Mouse (Mus musculus): Measurements from ENCODE around the gene Col6a4. TPM values are rescaled to one million over a fixed set of nuclear protein-coding genes. Genes with fewer than 3 reads are reported as not detected.

The Col6a4 gene
- polyA plus RNA-seq, 1 experiment from 2014 or later = 0.47 TPM

GRCm38 (mm10) chr9:105960533-105960932 lies 136.1 kb downstream of the Col6a4 start, which contains the start of gene Col6a5:
TSS of gene Col6a5 (minus strand) at chr9:105960643.
- no peaks in the 10 kb centered on the region for H3K36me3 ChIP-seq (ENCODE audit: control insufficient read depth, insufficient read depth)
- 19% methylated on average over 13 of the region's 13 CpGs for WGBS (ENCODE audit: insufficient replicate concordance)
- no peaks in the 10 kb centered on the region for H3K9me3 ChIP-seq (replicated peaks; ENCODE audit: control insufficient read depth, low read length)
- no peaks in the 10 kb centered on the region; the same call in 1 of the 2 replicates for H3K4me1 ChIP-seq (ENCODE audit: control insufficient read depth, low read depth, low read length)
- H3K27ac ChIP-seq (ENCODE audit: low read length) = no peak within 1 kb of the TSS
- H3K27me3 ChIP-seq (ENCODE audit: control insufficient read depth, insufficient read depth, low read depth, low read length) = no peaks in the 10 kb centered on the region
- ATAC-seq (ENCODE audit: low read depth) = no peak
- no peak within 1 kb of the TSS for H3K9ac ChIP-seq (ENCODE audit: low read depth, low read length)
- no peak within 1 kb of the TSS for H3K4me2 ChIP-seq (ENCODE audit: low read depth, low read length)
- H3K4me3 ChIP-seq (ENCODE audit: low read depth, low read length) = no peak within 1 kb of the TSS

GRCm38 (mm10) chr9:105959116-105959515 lies 137.5 kb downstream of the Col6a4 start:
- Histone ChIP-seq H3K27ac (ENCODE audit: low read length) (no peak overlapping the region), H3K9me3 (replicated peaks; ENCODE audit: control insufficient read depth, low read length) (no peaks in the 10 kb centered on the region), H3K9ac (ENCODE audit: low read depth, low read length) (no peak overlapping the region), H3K4me2 (ENCODE audit: low read depth, low read length) (no peak overlapping the region), H3K4me1 (ENCODE audit: control insufficient read depth, low read depth, low read length) (no peaks in the 10 kb centered on the region; the same call in 1 of the 2 replicates), H3K4me3 (ENCODE audit: low read depth, low read length) (no peak overlapping the region), H3K36me3 (ENCODE audit: control insufficient read depth, insufficient read depth) (no peaks in the 10 kb centered on the region), H3K27me3 (ENCODE audit: control insufficient read depth, insufficient read depth, low read depth, low read length) (no peaks in the 10 kb centered on the region)
- WGBS (ENCODE audit: insufficient replicate concordance) = 55% methylated on average over 1 of the region's 1 CpGs
- ATAC-seq (ENCODE audit: low read depth) = no peak

- Histone ChIP-seq H3K4me2 (ENCODE audit: low read depth, low read length) (no peak overlapping the region), H3K27ac (ENCODE audit: low read length) (no peak overlapping the region), H3K9me3 (replicated peaks; ENCODE audit: control insufficient read depth, low read length) (no peaks in the 10 kb centered on the region), H3K36me3 (ENCODE audit: control insufficient read depth, insufficient read depth) (no peaks in the 10 kb centered on the region), H3K4me1 (ENCODE audit: control insufficient read depth, low read depth, low read length) (no peaks in the 10 kb centered on the region), H3K27me3 (ENCODE audit: control insufficient read depth, insufficient read depth, low read depth, low read length) (no peaks in the 10 kb centered on the region), H3K4me3 (ENCODE audit: low read depth, low read length) (no peak overlapping the region), H3K9ac (ENCODE audit: low read depth, low read length) (no peak overlapping the region)
- ATAC-seq (ENCODE audit: low read depth) = no peak
- 64% methylated on average over 1 of the region's 1 CpGs for WGBS (ENCODE audit: insufficient replicate concordance)
Observed at GRCm38 (mm10) chr9:105949755-105950154, 146.8 kb downstream of the Col6a4 start.

- no peaks in the 10 kb centered on the region for H3K27me3 ChIP-seq (ENCODE audit: control insufficient read depth, insufficient read depth, low read depth, low read length)
- no peaks in the 10 kb centered on the region for H3K36me3 ChIP-seq (ENCODE audit: control insufficient read depth, insufficient read depth)
- no peak overlapping the region for H3K4me3 ChIP-seq (ENCODE audit: low read depth, low read length)
- no peak overlapping the region for H3K27ac ChIP-seq (ENCODE audit: low read length)
- ATAC-seq (ENCODE audit: low read depth) = no peak
- H3K9me3 ChIP-seq (replicated peaks; ENCODE audit: control insufficient read depth, low read length) = no peaks in the 10 kb centered on the region
- WGBS (ENCODE audit: insufficient replicate concordance) = 55% methylated on average over 3 of the region's 3 CpGs
- H3K9ac ChIP-seq (ENCODE audit: low read depth, low read length) = no peak overlapping the region
- no peaks in the 10 kb centered on the region for H3K4me1 ChIP-seq (ENCODE audit: control insufficient read depth, low read depth, low read length)
- H3K4me2 ChIP-seq (ENCODE audit: low read depth, low read length) = no peak overlapping the region
Observed at GRCm38 (mm10) chr9:105947577-105947976, 149.0 kb downstream of the Col6a4 start.

Other genes starting within 250 kb of the Col6a4 start
- gene Col6a5, start 136.1 kb downstream of the Col6a4 start, polyA plus RNA-seq (2015; fragmentation: Nextera tagmentation; extraction: Ambion mirVana) = 0.19 TPM in 1 of 2 replicates, not detected in the other
- 26.5 and 33.0 TPM in 2 replicates for gene Glyctk, start 61.4 kb upstream of the Col6a4 start, polyA plus RNA-seq (2015; fragmentation: Nextera tagmentation; extraction: Ambion mirVana)
- 5.8 and 6.0 TPM in 2 replicates for gene Wdr82, start 74.1 kb upstream of the Col6a4 start, polyA plus RNA-seq (2015; fragmentation: Nextera tagmentation; extraction: Ambion mirVana)
- 9.7 and 11.5 TPM in 2 replicates for gene Ppm1m, start 103.0 kb upstream of the Col6a4 start, polyA plus RNA-seq (2015; fragmentation: Nextera tagmentation; extraction: Ambion mirVana)
- gene Twf2, start 106.3 kb upstream of the Col6a4 start, polyA plus RNA-seq (2015; fragmentation: Nextera tagmentation; extraction: Ambion mirVana) = 19.7 and 21.2 TPM in 2 replicates
- gene Tlr9, start 125.8 kb upstream of the Col6a4 start, polyA plus RNA-seq (2015; fragmentation: Nextera tagmentation; extraction: Ambion mirVana) = 0.04 and 0.05 TPM in 2 replicates
- gene Alas1, start 151.9 kb upstream of the Col6a4 start, polyA plus RNA-seq (2015; fragmentation: Nextera tagmentation; extraction: Ambion mirVana) = 53.9 and 57.9 TPM in 2 replicates
- 20.3 and 21.0 TPM in 2 replicates for gene Poc1a, start 184.3 kb upstream of the Col6a4 start, polyA plus RNA-seq (2015; fragmentation: Nextera tagmentation; extraction: Ambion mirVana)

All from liver, embryonic 16.5 days (tissue).